Mouse (Mus musculus) hindbrain, postnatal 0 days (tissue): ENCODE data around the gene Cep57l1. TPM values are rescaled to one million over a fixed set of nuclear protein-coding genes. Genes with fewer than 3 reads are reported as not detected.

Source experiments
- ATAC-seq: fragments of 200-750 bp; cut with Nextera tagmentation; 2 replicates; pipeline ENCODE4 v1.8.0; 2017; ENCODE audit warnings: mild to moderate bottlenecking, moderate TSS enrichment, moderate library complexity
- DNase-seq: peaks from one replicate; pipeline ENCODE4 v3.0.0-alpha.2; 2015; ENCODE audit warnings: low spot score
- H3K27ac ChIP-seq: fragments of 300-500 bp; sonication (generic); 2 replicates; pipeline ENCODE4 v1.5.1; 2014; ENCODE audit warnings: mild to moderate bottlenecking
- H3K27me3 ChIP-seq: fragments of 300-500 bp; sonication (generic); 2 replicates; pipeline ENCODE4 v1.6.1; 2014; ENCODE audit warnings: low read length, mixed read lengths; ENCODE audit not compliant: insufficient read depth
- H3K36me3 ChIP-seq: fragments of 300-500 bp; sonication (generic); 2 replicates; pipeline ENCODE4 v1.6.1; 2014; ENCODE audit warnings: low read length, mixed read lengths; ENCODE audit not compliant: insufficient read depth
- H3K4me1 ChIP-seq: fragments of 300-500 bp; sonication (generic); 2 replicates; pipeline ENCODE4 v1.6.1; 2014; ENCODE audit warnings: antibody characterized with exemption, low read length, mixed read lengths; ENCODE audit not compliant: insufficient read depth
- H3K4me2 ChIP-seq: fragments of 300-500 bp; sonication (generic); 2 replicates; pipeline ENCODE4 v1.6.1; 2014; ENCODE audit warnings: low read depth, mild to moderate bottlenecking, low read length, moderate library complexity, mixed read lengths
- H3K4me3 ChIP-seq: fragments of 300-500 bp; sonication (generic); 2 replicates; pipeline ENCODE4 v1.5.1; 2014; ENCODE audit warnings: low read length
- H3K9ac ChIP-seq: fragments of 300-500 bp; sonication (generic); replicated peaks from 2 replicates; pipeline ENCODE4 v1.6.1; 2014; ENCODE audit warnings: mild to moderate bottlenecking, low read length, moderate library complexity, mixed read lengths
- H3K9me3 ChIP-seq: fragments of 300-500 bp; sonication (generic); 2 replicates; pipeline ENCODE4 v1.6.1; 2016; ENCODE audit warnings: low read length, mixed read lengths
- CTCF ChIP-seq: IDR thresholded peaks from 2 replicates; pipeline ENCODE4 v1.5.1; 2016; ENCODE audit warnings: antibody characterized with exemption, control low read depth, low read depth
- WGBS: fragments of 180-500 bp; shearing (Covaris S2); extraction: QIAGEN DNeasy Blood & Tissue Kit; methylation state at CpG from one replicate; pipeline ENCODE4 v1.1.7; 2014; 5-methylcytosine and 5-hydroxymethylcytosine counted together
- polyA plus RNA-seq: library from polyadenylated mRNA; unstranded; fragments of >200 nt; fragmentation: Nextera tagmentation; extraction: Ambion mirVana; gene quantifications from 2 replicates; pipeline ENCODE4 v1.2.1, GENCODE M21; 2015
- total RNA-seq: library from RNA; depleted of rRNA; stranded (reverse); fragments of >200 nt; gene quantifications from 2 replicates; pipeline ENCODE4 v1.2.3, GENCODE M21; 2014

The Cep57l1 gene
- total and polyA plus RNA-seq, 2 experiments from 2014 or later = 8.0 to 11.6 TPM

DNA sequence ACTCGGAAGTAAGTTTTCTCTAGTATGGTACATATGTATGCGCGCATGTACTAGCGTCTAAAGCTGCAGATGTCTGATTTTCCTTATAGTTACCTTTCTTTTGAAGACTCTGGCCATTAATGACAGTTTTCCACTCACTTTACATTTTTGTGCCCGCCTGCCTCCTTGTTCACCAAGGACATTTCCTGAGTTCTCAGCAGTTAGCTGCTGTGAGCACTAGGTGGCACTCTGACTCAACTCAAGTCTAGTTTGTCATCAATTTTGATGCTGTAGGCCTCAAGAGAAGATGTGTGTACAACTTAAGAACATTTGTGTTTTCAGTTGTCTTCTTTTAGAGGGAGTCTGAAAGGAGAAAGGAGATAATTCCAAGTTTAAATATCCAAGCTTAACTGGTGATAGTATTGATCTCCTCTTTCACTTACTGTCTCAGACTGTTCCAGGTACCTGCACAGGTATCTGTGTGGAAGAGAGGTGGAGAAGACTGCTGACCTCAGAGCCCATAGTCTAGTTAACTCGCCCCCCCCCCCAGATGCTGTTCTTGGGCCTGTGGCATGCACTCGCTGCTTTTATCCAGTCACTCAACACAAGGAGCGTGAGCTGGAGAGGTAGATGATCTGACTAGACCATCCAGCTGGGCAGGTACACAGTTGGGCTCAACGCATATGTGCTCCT lies 21.3 kb upstream of the Cep57l1 start:
- Histone ChIP-seq H3K4me3 (no peak overlapping the region), H3K27ac (no peak overlapping the region), H3K36me3 (no peaks in the 10 kb centered on the region), H3K9ac (no peak overlapping the region), H3K4me1 (no peaks in the 10 kb centered on the region), H3K9me3 (no peaks in the 10 kb centered on the region), H3K4me2 (no peak overlapping the region), H3K27me3 (no peaks in the 10 kb centered on the region)
- peak; percentile 64; the same call in 1 of the 2 replicates for ATAC-seq
- DNase-seq = peak; percentile 90
- TF ChIP-seq CTCF = peak; percentile 91
- 50% methylated on average over 9 of the region's 9 CpGs for WGBS

DNA sequence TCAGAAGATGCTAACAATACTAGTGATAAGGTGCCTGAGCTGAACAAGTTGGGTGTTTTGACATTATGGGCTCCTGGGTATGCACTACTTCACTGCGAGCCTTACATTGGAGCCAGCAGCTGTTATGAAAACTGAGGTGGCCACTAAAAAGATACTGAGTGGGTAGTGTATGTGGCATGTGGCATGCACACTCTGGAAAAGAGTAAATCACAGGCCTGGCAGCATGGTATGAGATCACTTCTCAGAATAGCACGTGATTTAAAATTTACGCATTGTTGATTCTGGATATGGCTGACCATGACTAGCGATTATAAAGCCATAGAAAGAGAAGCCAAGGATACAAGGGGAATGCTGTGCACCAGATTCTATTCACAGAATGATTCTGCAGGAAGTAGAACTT lies 20.8 kb upstream of the Cep57l1 start:
- no peak overlapping the region for H3K9ac ChIP-seq
- 0 out of 2 replicates have a peak, but pooled peaks have one; percentile 18 for ATAC-seq
- 67% methylated on average over 4 of the region's 4 CpGs for WGBS
- H3K27ac ChIP-seq = no peak overlapping the region
- no peaks in the 10 kb centered on the region for H3K4me1 ChIP-seq
- no peak overlapping the region for H3K4me2 ChIP-seq
- no peaks in the 10 kb centered on the region for H3K9me3 ChIP-seq
- H3K27me3 ChIP-seq = no peaks in the 10 kb centered on the region
- no peak overlapping the region for H3K4me3 ChIP-seq
- no peak for DNase-seq
- TF ChIP-seq CTCF = no peak
- H3K36me3 ChIP-seq = no peaks in the 10 kb centered on the region

DNA sequence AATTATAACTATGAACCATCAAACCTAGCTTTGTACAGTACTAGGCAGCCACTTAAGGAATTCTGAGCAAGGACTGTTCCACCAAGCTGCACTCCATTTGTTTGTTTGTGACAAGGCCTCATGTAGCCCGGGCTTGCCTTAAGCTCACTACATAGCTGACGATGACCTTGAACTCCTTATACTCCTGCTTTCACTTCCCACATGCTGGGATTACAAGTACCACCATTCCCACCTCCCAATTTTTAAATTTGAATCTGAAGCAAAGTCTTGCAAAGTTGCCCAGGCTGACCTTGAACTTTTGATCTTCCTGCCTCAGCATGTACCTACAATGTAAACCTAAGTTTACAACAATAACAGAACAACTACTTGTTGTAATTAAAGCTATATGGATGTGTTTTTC lies 20.3 kb upstream of the Cep57l1 start:
- Histone ChIP-seq H3K9me3 (no peaks in the 10 kb centered on the region), H3K4me1 (no peaks in the 10 kb centered on the region), H3K27me3 (no peaks in the 10 kb centered on the region), H3K4me3 (no peak overlapping the region), H3K27ac (no peak overlapping the region), H3K4me2 (no peak overlapping the region), H3K9ac (no peak overlapping the region), H3K36me3 (no peaks in the 10 kb centered on the region)
- no peak for DNase-seq
- ATAC-seq = no peak
- no peak for TF ChIP-seq CTCF
- WGBS = 89% methylated on average over 2 of the region's 2 CpGs

DNA sequence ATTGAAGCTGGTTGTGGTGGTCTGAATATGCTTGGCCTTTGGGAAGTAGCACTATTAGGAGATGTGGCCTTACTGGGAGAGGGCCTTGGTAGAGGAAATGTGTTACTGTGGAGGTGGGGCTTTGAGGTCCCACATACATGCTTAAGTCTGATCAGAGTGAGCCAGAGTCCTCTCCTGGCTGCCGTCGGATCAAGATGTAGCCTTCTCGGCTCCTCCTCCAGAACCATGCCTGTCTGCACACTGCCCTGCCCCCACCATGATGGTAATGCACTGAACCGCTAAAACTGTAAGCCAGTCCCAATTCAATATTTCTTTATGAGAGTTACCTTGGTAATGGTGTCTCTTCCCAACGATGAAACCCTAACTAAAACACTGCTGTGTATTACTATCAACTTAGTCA lies 19.5 kb upstream of the Cep57l1 start:
- no peak overlapping the region for H3K27ac ChIP-seq
- no peaks in the 10 kb centered on the region for H3K27me3 ChIP-seq
- H3K4me2 ChIP-seq = no peak overlapping the region
- no peak overlapping the region for H3K9ac ChIP-seq
- ATAC-seq (no peak), DNase-seq (no peak)
- no peak for TF ChIP-seq CTCF
- 69% methylated on average over 5 of the region's 5 CpGs for WGBS
- no peak overlapping the region for H3K4me3 ChIP-seq
- H3K9me3 ChIP-seq = no peaks in the 10 kb centered on the region
- no peaks in the 10 kb centered on the region for H3K4me1 ChIP-seq
- H3K36me3 ChIP-seq = no peaks in the 10 kb centered on the region

DNA sequence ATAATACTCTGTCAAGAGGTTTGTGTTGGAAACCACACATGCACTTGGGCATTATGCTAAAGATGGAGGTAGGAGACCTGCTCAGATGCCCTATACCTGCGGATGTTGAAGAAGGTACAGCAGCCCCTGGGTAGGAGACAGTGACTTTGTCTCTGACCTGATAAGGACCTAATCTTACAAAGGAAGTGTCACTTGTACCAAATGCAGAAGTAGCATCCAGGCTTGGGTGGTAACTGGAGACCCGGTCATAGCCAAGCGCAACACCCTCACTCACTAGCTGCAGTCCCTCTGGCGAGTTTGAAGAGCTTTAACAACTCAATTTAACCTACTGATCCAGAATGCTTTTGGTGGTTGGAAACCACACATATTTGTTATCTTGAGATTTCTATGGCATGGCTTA lies 18.1 kb upstream of the Cep57l1 start:
- DNase-seq = no peak
- no peaks in the 10 kb centered on the region for H3K9me3 ChIP-seq
- WGBS = 96% methylated on average over 4 of the region's 4 CpGs
- no peaks in the 10 kb centered on the region for H3K4me1 ChIP-seq
- H3K27me3 ChIP-seq = no peaks in the 10 kb centered on the region
- H3K4me2 ChIP-seq = no peak overlapping the region
- no peak overlapping the region for H3K27ac ChIP-seq
- no peaks in the 10 kb centered on the region for H3K36me3 ChIP-seq
- H3K9ac ChIP-seq = no peak overlapping the region
- H3K4me3 ChIP-seq = no peak overlapping the region
- no peak for ATAC-seq
- TF ChIP-seq CTCF = no peak

DNA sequence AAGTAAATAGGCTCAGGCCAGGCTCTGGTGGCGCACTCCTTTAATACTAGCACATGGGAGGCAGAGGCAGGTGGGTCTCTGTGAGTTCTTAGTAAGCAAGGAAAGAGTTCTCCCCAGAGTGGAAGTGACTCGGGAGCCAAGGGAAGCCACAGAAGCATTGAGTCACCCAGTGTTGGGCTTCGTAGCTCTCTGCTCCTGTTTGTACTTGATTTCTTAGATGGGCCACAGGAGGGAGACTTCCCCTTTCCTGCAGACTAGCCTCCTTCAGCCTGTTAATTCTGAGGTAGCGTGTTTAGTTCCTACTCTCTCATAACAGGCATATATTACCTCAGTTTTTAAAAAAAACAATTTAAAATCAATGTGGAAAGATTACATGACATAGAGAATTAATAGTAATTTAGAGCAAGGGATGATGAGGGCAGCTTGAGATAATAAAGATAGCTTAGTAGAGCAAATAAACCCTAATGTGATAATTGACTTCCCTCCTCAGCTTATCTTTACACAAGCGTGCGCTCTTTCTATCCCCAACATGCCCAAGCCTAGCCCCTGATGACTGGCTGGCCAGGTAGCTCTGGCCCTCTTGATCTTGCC lies 16.9 kb upstream of the Cep57l1 start:
- H3K4me2 ChIP-seq = no peak overlapping the region
- H3K36me3 ChIP-seq = no peaks in the 10 kb centered on the region
- no peak for TF ChIP-seq CTCF
- ATAC-seq (no peak), DNase-seq (no peak)
- no peaks in the 10 kb centered on the region for H3K9me3 ChIP-seq
- H3K27ac ChIP-seq = no peak overlapping the region
- H3K9ac ChIP-seq = no peak overlapping the region
- no peak overlapping the region for H3K4me3 ChIP-seq
- no peaks in the 10 kb centered on the region for H3K4me1 ChIP-seq
- 93% methylated on average over 6 of the region's 6 CpGs for WGBS
- H3K27me3 ChIP-seq = no peaks in the 10 kb centered on the region

DNA sequence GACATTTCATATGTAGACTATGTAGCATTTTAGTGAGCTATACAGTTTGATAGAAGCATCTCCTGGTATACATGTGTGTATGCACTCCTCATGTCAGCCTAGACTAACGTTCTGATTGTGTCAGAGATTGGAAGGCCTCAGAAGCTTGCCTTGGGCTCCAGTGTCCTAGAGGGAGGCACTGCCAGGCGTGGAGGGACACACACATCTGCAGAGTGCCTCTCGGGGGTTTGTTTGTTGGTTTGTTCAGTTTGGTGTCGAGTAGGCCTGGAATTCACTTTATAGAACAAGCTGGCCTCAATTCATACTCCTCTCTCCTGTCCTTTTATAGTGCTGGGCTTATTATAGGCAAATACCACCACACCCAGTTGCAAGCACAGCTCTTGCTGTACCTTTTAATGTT lies 16.3 kb upstream of the Cep57l1 start:
- no peaks in the 10 kb centered on the region for H3K36me3 ChIP-seq
- no peak overlapping the region for H3K9ac ChIP-seq
- H3K4me3 ChIP-seq = no peak overlapping the region
- no peaks in the 10 kb centered on the region for H3K9me3 ChIP-seq
- WGBS = 89% methylated on average over 4 of the region's 4 CpGs
- no peak for ATAC-seq
- no peak for DNase-seq
- H3K4me1 ChIP-seq = no peaks in the 10 kb centered on the region
- no peak overlapping the region for H3K4me2 ChIP-seq
- H3K27ac ChIP-seq = no peak overlapping the region
- TF ChIP-seq CTCF = no peak
- no peaks in the 10 kb centered on the region for H3K27me3 ChIP-seq
